Mouse (Mus musculus) heart, embryonic 16.5 days (tissue): ENCODE measurements around the gene Ric3. TPM values are rescaled to one million over a fixed set of nuclear protein-coding genes. Genes with fewer than 3 reads are reported as not detected.

ENCODE experiments used
- ATAC-seq: fragments of 200-750 bp; cut with Nextera tagmentation; replicated peaks from 2 replicates; pipeline ENCODE4 v1.8.0; 2017; ENCODE audit warnings: moderate number of reproducible peaks; ENCODE audit not compliant: insufficient read depth, low FRiP score; ENCODE audit errors: extremely low read depth
- H3K27ac ChIP-seq: fragments of 300-500 bp; sonication (generic); 2 replicates; pipeline ENCODE4 v1.5.1; 2014; ENCODE audit warnings: mild to moderate bottlenecking, low read length, control low read depth, moderate library complexity
- H3K27me3 ChIP-seq: fragments of 300-500 bp; sonication (generic); 2 replicates; pipeline ENCODE4 v1.6.1; 2014; ENCODE audit warnings: low read length, mixed read lengths; ENCODE audit not compliant: control insufficient read depth, insufficient read depth
- H3K36me3 ChIP-seq: fragments of 300-500 bp; sonication (generic); 2 replicates; pipeline ENCODE4 v1.6.1; 2014; ENCODE audit not compliant: control insufficient read depth, insufficient read depth
- H3K4me1 ChIP-seq: fragments of 300-500 bp; sonication (generic); 2 replicates; pipeline ENCODE4 v1.6.1; 2014; ENCODE audit warnings: low read length, mixed read lengths; ENCODE audit not compliant: control insufficient read depth, insufficient read depth
- H3K4me2 ChIP-seq: fragments of 300-500 bp; sonication (generic); 2 replicates; pipeline ENCODE4 v1.6.1; 2014; ENCODE audit warnings: low read depth, mild to moderate bottlenecking, control low read depth, low read length
- H3K4me3 ChIP-seq: fragments of 300-500 bp; sonication (generic); 2 replicates; pipeline ENCODE4 v1.5.1; 2014; ENCODE audit warnings: mild to moderate bottlenecking, control low read depth, low read length
- H3K9ac ChIP-seq: fragments of 300-500 bp; sonication (generic); 2 replicates; pipeline ENCODE4 v1.6.1; 2014; ENCODE audit warnings: low read length, control low read depth
- H3K9me3 ChIP-seq: fragments of 300-500 bp; sonication (generic); replicated peaks from 2 replicates; pipeline ENCODE4 v1.6.1; 2016; ENCODE audit warnings: low read length; ENCODE audit not compliant: control insufficient read depth
- WGBS: fragments of 180-500 bp; shearing (Covaris S2); extraction: QIAGEN DNeasy Blood & Tissue Kit; methylation state at CpG from one replicate; pipeline ENCODE4 v1.1.7; 2014; 5-methylcytosine and 5-hydroxymethylcytosine counted together
- polyA plus RNA-seq: library from polyadenylated mRNA; unstranded; fragments of >200 nt; fragmentation: Nextera tagmentation; extraction: Ambion mirVana; gene quantifications from 2 replicates; pipeline ENCODE4 v1.2.1, GENCODE M21; 2015

Gene Ric3
- polyA plus RNA-seq, 1 experiment from 2014 or later, result 0.68 TPM

DNA sequence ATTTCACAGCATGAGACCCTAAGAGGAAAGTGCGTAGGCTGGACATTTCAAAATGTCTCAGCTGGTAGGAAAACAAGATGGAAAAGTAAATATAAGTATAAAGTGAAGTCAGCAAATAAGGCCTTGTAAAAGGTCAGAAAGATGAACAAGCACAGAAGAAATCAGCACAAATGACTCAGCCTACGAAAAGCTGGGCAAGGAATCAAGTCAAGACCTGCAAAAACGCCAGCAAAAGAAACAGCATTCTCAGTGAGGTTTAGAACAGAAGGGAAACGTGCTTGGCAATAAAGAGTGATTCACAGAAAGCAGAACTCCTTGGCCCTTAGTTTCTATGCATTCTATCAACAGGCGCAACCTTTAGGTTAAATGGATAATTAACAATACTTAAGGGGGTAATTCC is 10.8 kb downstream of the Ric3 start:
- no peaks in the 10 kb centered on the region for H3K27me3 ChIP-seq
- H3K36me3 ChIP-seq, result no peaks in the 10 kb centered on the region
- H3K9me3 ChIP-seq, result no peaks in the 10 kb centered on the region
- 75% methylated on average over 5 of the region's 5 CpGs for WGBS
- no peak for ATAC-seq
- no peak overlapping the region for H3K27ac ChIP-seq
- no peak overlapping the region for H3K4me2 ChIP-seq
- no peak overlapping the region for H3K9ac ChIP-seq
- H3K4me3 ChIP-seq, result no peak overlapping the region
- no peaks in the 10 kb centered on the region for H3K4me1 ChIP-seq

DNA sequence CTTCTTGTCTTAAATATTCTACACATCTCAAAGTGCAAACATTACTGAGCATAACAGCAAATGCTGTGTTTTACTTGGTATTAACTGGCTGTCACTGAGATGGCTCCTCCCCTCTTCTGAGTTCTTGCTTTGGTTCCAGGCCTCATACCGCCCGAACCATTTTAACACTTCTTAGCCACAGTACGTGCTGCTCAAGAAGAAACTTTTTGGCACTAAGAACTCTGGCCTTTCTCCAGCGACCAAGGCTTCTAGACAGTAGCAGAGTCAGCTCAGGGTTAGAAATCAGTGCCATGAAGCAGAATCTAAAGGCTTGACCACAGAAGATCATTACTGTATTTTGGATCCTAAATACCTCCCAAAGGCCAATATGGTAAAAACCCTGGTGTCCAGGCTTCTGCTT is 13.5 kb downstream of the Ric3 start:
- no peak for ATAC-seq
- Histone ChIP-seq H3K27ac (no peak overlapping the region), H3K4me1 (no peaks in the 10 kb centered on the region), H3K9me3 (no peaks in the 10 kb centered on the region), H3K4me2 (no peak overlapping the region), H3K36me3 (no peaks in the 10 kb centered on the region), H3K27me3 (no peaks in the 10 kb centered on the region), H3K4me3 (no peak overlapping the region), H3K9ac (no peak overlapping the region)
- 67% methylated on average over 4 of the region's 4 CpGs for WGBS

DNA sequence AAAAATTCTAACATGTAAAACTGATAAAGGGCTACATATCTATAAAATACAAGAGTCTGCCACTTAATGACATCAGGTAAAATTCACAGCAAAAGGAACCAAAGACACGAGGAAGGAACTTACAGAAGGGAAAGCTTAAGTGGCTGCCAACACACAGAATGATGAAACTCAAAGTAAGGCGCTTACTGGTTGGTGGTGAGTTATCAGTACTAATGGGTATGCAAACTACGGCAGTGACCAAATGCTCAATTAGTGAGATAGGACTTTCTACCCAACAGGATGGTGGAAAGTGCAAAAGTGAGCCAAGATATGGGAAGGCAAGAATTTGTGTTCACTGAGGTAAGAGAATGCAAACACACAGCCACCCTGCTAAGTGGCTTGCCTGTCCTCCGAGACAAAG is 23.6 kb downstream of the Ric3 start:
- Histone ChIP-seq H3K27ac (no peak overlapping the region), H3K9me3 (no peaks in the 10 kb centered on the region), H3K9ac (no peak overlapping the region), H3K27me3 (no peaks in the 10 kb centered on the region), H3K4me1 (no peaks in the 10 kb centered on the region), H3K4me2 (no peak overlapping the region), H3K4me3 (no peak overlapping the region), H3K36me3 (no peaks in the 10 kb centered on the region)
- ATAC-seq, result no peak
- WGBS, result 69% methylated on average over 4 of the region's 4 CpGs

DNA sequence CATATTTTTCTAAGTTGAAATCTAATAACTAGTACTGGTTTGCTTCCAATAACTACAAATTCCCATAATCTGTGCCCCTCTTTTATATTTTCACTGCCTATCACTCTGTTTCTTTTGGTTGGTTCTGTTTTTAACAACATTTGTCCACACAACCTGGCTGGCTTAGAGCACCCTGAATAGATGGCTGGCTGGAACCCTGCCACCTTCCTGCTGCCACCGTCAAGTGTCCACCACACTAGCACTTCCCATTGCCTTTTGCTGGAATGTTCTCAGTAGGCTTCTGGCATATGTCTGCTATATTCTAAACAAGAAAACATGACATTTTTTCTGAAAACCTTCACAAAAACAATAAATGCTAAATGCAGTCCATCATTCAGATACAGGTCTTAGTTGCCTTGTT is 32.3 kb downstream of the Ric3 start:
- Histone ChIP-seq H3K4me2 (no peak overlapping the region), H3K4me3 (no peak overlapping the region), H3K4me1 (no peaks in the 10 kb centered on the region), H3K27me3 (no peaks in the 10 kb centered on the region), H3K36me3 (no peaks in the 10 kb centered on the region), H3K9ac (no peak overlapping the region), H3K9me3 (no peaks in the 10 kb centered on the region), H3K27ac (no peak overlapping the region)
- ATAC-seq, result no peak
- WGBS, result 57% methylated on average over 1 of the region's 1 CpGs

DNA sequence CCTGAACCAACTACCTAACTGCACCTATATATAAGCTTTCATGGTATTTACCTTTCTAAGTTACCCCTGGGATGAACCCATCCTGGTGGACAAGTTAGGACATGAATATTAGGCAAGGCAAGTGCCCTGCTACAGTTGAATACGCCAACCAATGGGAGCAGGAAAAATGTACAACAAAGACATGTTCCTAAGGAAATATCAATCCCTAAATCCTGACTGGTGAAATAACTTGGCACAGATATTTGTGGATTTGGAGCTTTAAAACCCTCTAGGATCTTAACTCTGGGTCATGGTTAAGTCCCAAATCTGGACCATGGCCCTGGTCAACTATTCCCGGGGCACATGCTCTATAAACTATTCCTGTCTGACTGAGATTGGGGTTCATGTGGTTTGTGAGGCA is 37.3 kb downstream of the Ric3 start:
- Histone ChIP-seq H3K4me2 (no peak overlapping the region), H3K9ac (no peak overlapping the region), H3K9me3 (no peaks in the 10 kb centered on the region), H3K36me3 (no peaks in the 10 kb centered on the region), H3K27ac (no peak overlapping the region), H3K27me3 (no peaks in the 10 kb centered on the region), H3K4me1 (no peaks in the 10 kb centered on the region), H3K4me3 (no peak overlapping the region)
- ATAC-seq, result no peak
- 87% methylated on average over 2 of the region's 2 CpGs for WGBS

DNA sequence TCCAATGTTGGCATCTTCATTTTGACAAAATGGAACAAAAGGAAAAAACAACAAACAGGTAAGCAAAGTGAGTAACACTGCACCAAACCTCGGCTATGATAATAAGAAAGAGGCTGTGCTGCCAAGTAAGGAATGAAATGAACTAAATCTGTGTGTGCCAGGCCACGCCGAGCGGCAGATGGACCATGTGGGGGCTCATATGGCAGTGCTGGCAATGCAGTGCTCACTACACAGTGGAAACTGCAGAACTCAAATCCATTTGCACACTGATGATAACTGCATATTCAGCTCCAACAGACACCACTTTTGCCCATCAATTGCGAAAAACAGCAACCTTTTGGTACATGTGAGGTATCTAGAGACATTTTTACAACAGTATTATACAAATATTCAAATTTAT is 43.7 kb downstream of the Ric3 start:
- no peak for ATAC-seq
- no peak overlapping the region for H3K9ac ChIP-seq
- no peak overlapping the region for H3K4me3 ChIP-seq
- WGBS, result 76% methylated on average over 5 of the region's 5 CpGs
- H3K27me3 ChIP-seq, result no peaks in the 10 kb centered on the region
- H3K4me2 ChIP-seq, result no peak overlapping the region
- no peaks in the 10 kb centered on the region for H3K36me3 ChIP-seq
- H3K27ac ChIP-seq, result no peak overlapping the region
- no peaks in the 10 kb centered on the region for H3K4me1 ChIP-seq
- H3K9me3 ChIP-seq, result no peaks in the 10 kb centered on the region

DNA sequence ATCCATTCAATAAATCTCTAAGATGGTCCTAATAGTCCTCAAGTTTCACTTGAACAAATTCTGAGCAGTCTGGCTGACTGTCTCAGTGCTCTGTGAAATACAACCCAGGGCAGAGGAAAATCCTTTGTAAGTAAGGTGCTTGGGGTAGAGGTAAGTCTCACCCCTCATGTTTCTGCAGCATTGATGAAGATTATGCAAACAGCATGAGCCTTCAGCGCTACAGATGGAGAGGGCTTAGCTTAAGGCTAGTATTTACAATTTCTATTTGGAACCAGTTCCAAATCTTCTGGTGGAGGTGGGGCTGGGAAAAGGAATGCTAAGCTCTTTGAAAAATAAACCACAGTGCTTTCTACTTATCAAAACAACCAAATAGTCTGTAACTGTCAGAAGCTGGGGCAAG is 44.1 kb downstream of the Ric3 start:
- Histone ChIP-seq H3K36me3 (no peaks in the 10 kb centered on the region), H3K4me1 (no peaks in the 10 kb centered on the region), H3K4me2 (no peak overlapping the region), H3K27me3 (no peaks in the 10 kb centered on the region), H3K4me3 (no peak overlapping the region), H3K27ac (no peak overlapping the region), H3K9me3 (no peaks in the 10 kb centered on the region), H3K9ac (no peak overlapping the region)
- no peak for ATAC-seq
- WGBS, result 43% methylated on average over 1 of the region's 1 CpGs

DNA sequence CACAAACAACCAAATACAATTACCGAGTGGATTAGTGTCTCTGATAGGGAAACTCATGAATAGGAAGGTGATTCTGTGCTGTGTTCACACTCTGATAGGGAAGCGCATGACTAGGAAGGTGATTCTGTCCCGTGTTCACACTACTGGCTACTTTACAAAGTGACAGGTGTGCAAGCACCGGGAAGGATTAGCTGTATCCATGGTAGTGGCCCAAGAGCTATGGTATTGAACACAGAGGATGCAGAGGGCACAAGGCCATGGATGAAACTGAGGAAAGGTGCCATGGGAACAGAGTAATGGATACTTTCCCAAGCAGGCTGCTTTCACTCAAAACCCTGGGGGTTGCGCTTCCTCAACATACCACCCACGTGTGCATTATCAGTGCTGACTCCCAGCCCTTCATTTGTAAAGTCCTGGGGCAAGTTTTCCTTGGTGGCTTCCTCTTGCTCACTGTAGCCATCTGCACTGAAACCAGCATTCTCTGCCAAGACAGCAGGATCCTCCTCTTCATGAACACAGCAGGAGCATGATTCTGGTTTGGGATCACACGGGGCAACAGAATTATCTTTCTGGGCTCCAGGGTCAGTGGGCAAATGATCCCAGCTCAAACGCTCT is 44.9 kb downstream of the Ric3 start:
- H3K9me3 ChIP-seq, result no peaks in the 10 kb centered on the region
- WGBS, result 69% methylated on average over 8 of the region's 8 CpGs
- no peak overlapping the region for H3K4me3 ChIP-seq
- no peak overlapping the region for H3K9ac ChIP-seq
- no peaks in the 10 kb centered on the region for H3K36me3 ChIP-seq
- no peak for ATAC-seq
- H3K4me2 ChIP-seq, result no peak overlapping the region
- no peak overlapping the region for H3K27ac ChIP-seq
- H3K27me3 ChIP-seq, result no peaks in the 10 kb centered on the region
- H3K4me1 ChIP-seq, result no peaks in the 10 kb centered on the region

DNA sequence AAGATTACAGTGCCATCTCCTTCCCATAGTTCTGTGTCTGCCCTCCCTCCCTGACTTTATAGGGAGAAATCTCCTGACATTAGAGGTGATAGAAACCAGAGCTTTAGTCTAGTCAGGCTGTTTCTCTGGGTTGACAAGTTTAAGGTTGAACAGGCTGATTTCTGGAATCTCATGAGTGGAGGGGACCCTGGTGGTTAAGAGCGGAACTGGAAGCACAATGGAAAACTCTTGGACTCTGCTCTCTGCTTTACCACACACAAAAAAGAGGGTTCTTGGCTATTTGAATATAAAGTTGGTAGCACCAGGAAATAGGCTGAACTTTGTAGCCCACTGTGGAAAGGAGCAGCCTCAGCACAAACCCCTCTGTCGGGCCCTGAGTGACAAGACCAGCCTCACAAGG is 51.1 kb downstream of the Ric3 start:
- Histone ChIP-seq H3K9me3 (no peaks in the 10 kb centered on the region), H3K27ac (no peak overlapping the region), H3K4me3 (no peak overlapping the region), H3K9ac (no peak overlapping the region), H3K4me2 (no peak overlapping the region), H3K27me3 (no peaks in the 10 kb centered on the region), H3K4me1 (no peaks in the 10 kb centered on the region), H3K36me3 (no peaks in the 10 kb centered on the region)
- WGBS, result 77% methylated on average over 2 of the region's 2 CpGs
- ATAC-seq, result no peak

DNA sequence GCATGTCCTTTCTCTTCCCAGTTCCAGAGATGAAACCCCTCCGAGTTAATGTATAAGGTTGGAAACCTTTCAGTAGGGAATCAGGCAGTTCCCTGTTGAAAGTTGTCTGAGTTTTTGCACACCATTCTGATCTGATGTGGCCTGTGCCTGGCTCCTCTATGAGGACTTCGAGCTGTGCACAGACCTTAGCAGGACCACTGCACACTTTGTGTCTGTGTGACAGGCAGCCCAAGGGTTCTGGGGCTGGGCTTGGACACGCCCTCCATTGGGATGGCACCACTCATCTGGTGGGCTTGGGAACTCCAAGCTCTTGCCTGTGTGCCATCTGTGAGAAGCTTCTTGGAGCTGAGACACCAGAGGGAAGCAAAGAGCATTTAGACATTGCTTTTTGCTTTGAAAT is 51.8 kb downstream of the Ric3 start:
- no peak overlapping the region for H3K4me3 ChIP-seq
- 66% methylated on average over 3 of the region's 3 CpGs for WGBS
- no peak for ATAC-seq
- H3K9me3 ChIP-seq, result no peaks in the 10 kb centered on the region
- H3K4me2 ChIP-seq, result no peak overlapping the region
- no peaks in the 10 kb centered on the region for H3K4me1 ChIP-seq
- H3K27me3 ChIP-seq, result no peaks in the 10 kb centered on the region
- H3K9ac ChIP-seq, result no peak overlapping the region
- no peaks in the 10 kb centered on the region for H3K36me3 ChIP-seq
- H3K27ac ChIP-seq, result no peak overlapping the region
